Mouse (Mus musculus) limb, embryonic 11.5 days (tissue): ENCODE data around the gene Wdr1. TPM values are rescaled to one million over a fixed set of nuclear protein-coding genes. Genes with fewer than 3 reads are reported as not detected.

Experiments
- ATAC-seq: fragments of 200-750 bp; cut with Nextera tagmentation; 2 replicates; pipeline ENCODE4 v1.8.0; 2017; ENCODE audit warnings: low read depth; ENCODE audit not compliant: insufficient number of reproducible peaks, low FRiP score, low TSS enrichment
- DNase-seq: peaks from one replicate; pipeline ENCODE4 v3.0.0-alpha.2; 2015; ENCODE audit warnings: low spot score
- H3K27ac ChIP-seq: fragments of 300-500 bp; sonication (generic); replicated peaks from 2 replicates; pipeline ENCODE4 v1.5.1; 2014; ENCODE audit warnings: low read depth, mild to moderate bottlenecking, low read length
- H3K27me3 ChIP-seq: fragments of 300-500 bp; sonication (generic); 2 replicates; pipeline ENCODE4 v1.6.1; 2014; ENCODE audit warnings: mild to moderate bottlenecking, low read length, mixed read lengths; ENCODE audit not compliant: control insufficient read depth, insufficient read depth
- H3K36me3 ChIP-seq: fragments of 300-500 bp; sonication (generic); 2 replicates; pipeline ENCODE4 v1.6.1; 2014; ENCODE audit warnings: mild to moderate bottlenecking, low read length, moderate library complexity, mixed read lengths; ENCODE audit not compliant: control insufficient read depth, insufficient read depth
- H3K4me1 ChIP-seq: fragments of 300-500 bp; sonication (generic); 2 replicates; pipeline ENCODE4 v1.6.1; 2014; ENCODE audit warnings: low read length, mixed read lengths; ENCODE audit not compliant: control insufficient read depth, insufficient read depth
- H3K4me2 ChIP-seq: fragments of 300-500 bp; sonication (generic); 2 replicates; pipeline ENCODE4 v1.6.1; 2014; ENCODE audit warnings: low read depth, mild to moderate bottlenecking, moderate library complexity; ENCODE audit not compliant: severe bottlenecking
- H3K4me3 ChIP-seq: fragments of 300-500 bp; sonication (generic); 2 replicates; pipeline ENCODE4 v1.5.1; 2014; ENCODE audit warnings: low read depth, low read length
- H3K9ac ChIP-seq: fragments of 300-500 bp; sonication (generic); 2 replicates; pipeline ENCODE4 v1.6.1; 2014; ENCODE audit warnings: mild to moderate bottlenecking, low read length
- H3K9me3 ChIP-seq: fragments of 300-500 bp; sonication (generic); 2 replicates; pipeline ENCODE4 v1.6.1; 2016; ENCODE audit warnings: low read length; ENCODE audit not compliant: control insufficient read depth
- WGBS: fragments of 180-500 bp; shearing (Covaris S2); extraction: QIAGEN DNeasy Blood & Tissue Kit; methylation state at CpG from one replicate; pipeline ENCODE4 v1.1.7; 2014; 5-methylcytosine and 5-hydroxymethylcytosine counted together
- polyA plus RNA-seq: library from polyadenylated mRNA; unstranded; fragments of >200 nt; fragmentation: Nextera tagmentation; extraction: Ambion mirVana; gene quantifications from 2 replicates; pipeline ENCODE4 v1.2.1, GENCODE M21; 2014

The Wdr1 gene
- polyA plus RNA-seq, 1 experiment from 2014 or later, result 200 TPM

GRCm38 (mm10) chr5:38553491-38553890 lies 9.5 kb downstream of the Wdr1 start:
- Histone ChIP-seq H3K36me3 (peaks cover 19% of the 10 kb centered on the region; the same call in 1 of the 2 replicates), H3K4me3 (no peak overlapping the region), H3K4me2 (no peak overlapping the region), H3K27me3 (no peaks in the 10 kb centered on the region), H3K27ac (no peak overlapping the region), H3K4me1 (no peaks in the 10 kb centered on the region), H3K9ac (no peak overlapping the region), H3K9me3 (no peaks in the 10 kb centered on the region)
- DNase-seq (no peak), ATAC-seq (no peak)
- 94% methylated on average over 4 of the region's 4 CpGs for WGBS

- no peaks in the 10 kb centered on the region for H3K9me3 ChIP-seq
- H3K4me2 ChIP-seq, result no peak overlapping the region
- no peaks in the 10 kb centered on the region for H3K27me3 ChIP-seq
- ATAC-seq (no peak), DNase-seq (no peak)
- H3K9ac ChIP-seq, result no peak overlapping the region
- H3K36me3 ChIP-seq, result peaks cover 16% of the 10 kb centered on the region; the same call in 1 of the 2 replicates
- no peaks in the 10 kb centered on the region for H3K4me1 ChIP-seq
- H3K4me3 ChIP-seq, result no peak overlapping the region
- 91% methylated on average over 3 of the region's 3 CpGs for WGBS
- H3K27ac ChIP-seq, result no peak overlapping the region
Measured at GRCm38 (mm10) chr5:38552615-38553014, 10.4 kb downstream of the Wdr1 start.

GRCm38 (mm10) chr5:38550221-38550768 lies 12.7 kb downstream of the Wdr1 start:
- Histone ChIP-seq H3K27me3 (no peaks in the 10 kb centered on the region), H3K36me3 (peaks cover 26% of the 10 kb centered on the region), H3K9me3 (no peaks in the 10 kb centered on the region), H3K4me3 (no peak overlapping the region), H3K4me1 (no peaks in the 10 kb centered on the region), H3K27ac (no peak overlapping the region), H3K9ac (no peak overlapping the region), H3K4me2 (no peak overlapping the region)
- 73% methylated on average over 1 of the region's 1 CpGs for WGBS
- DNase-seq (no peak), ATAC-seq (no peak)

- no peak overlapping the region for H3K4me3 ChIP-seq
- H3K4me2 ChIP-seq, result no peak overlapping the region
- DNase-seq (no peak), ATAC-seq (no peak)
- peaks cover 28% of the 10 kb centered on the region for H3K36me3 ChIP-seq
- no peaks in the 10 kb centered on the region for H3K27me3 ChIP-seq
- no peak overlapping the region for H3K9ac ChIP-seq
- no peak overlapping the region for H3K27ac ChIP-seq
- no peaks in the 10 kb centered on the region for H3K4me1 ChIP-seq
- whole genome bisulfite sequencing, result 89% methylated on average over 3 of the region's 3 CpGs
- H3K9me3 ChIP-seq, result no peaks in the 10 kb centered on the region
Measured at GRCm38 (mm10) chr5:38549461-38549909, 13.5 kb downstream of the Wdr1 start.

GRCm38 (mm10) chr5:38547375-38547774 lies 15.6 kb downstream of the Wdr1 start:
- H3K27me3 ChIP-seq, result no peaks in the 10 kb centered on the region
- no peak overlapping the region for H3K4me3 ChIP-seq
- H3K9me3 ChIP-seq, result no peaks in the 10 kb centered on the region
- H3K27ac ChIP-seq, result no peak overlapping the region
- H3K4me1 ChIP-seq, result no peaks in the 10 kb centered on the region
- no peak overlapping the region for H3K4me2 ChIP-seq
- ATAC-seq (no peak), DNase-seq (no peak)
- H3K9ac ChIP-seq, result no peak overlapping the region
- H3K36me3 ChIP-seq, result peaks cover 34% of the 10 kb centered on the region
- WGBS, result 84% methylated on average over 6 of the region's 6 CpGs

GRCm38 (mm10) chr5:38544423-38545415 lies 18.3 kb downstream of the Wdr1 start:
- H3K27me3 ChIP-seq, result no peaks in the 10 kb centered on the region
- H3K9me3 ChIP-seq, result no peaks in the 10 kb centered on the region
- no peak overlapping the region for H3K27ac ChIP-seq
- DNase-seq (no peak), ATAC-seq (no peak)
- no peaks in the 10 kb centered on the region for H3K4me1 ChIP-seq
- H3K36me3 ChIP-seq, result peaks cover 33% of the 10 kb centered on the region
- H3K9ac ChIP-seq, result no peak overlapping the region
- H3K4me2 ChIP-seq, result no peak overlapping the region
- WGBS, result 56% methylated on average over 5 of the region's 5 CpGs
- no peak overlapping the region for H3K4me3 ChIP-seq

GRCm38 (mm10) chr5:38543496-38544217 lies 19.4 kb downstream of the Wdr1 start:
- no peak overlapping the region for H3K4me2 ChIP-seq
- H3K27ac ChIP-seq, result no peak overlapping the region
- WGBS, result 80% methylated on average over 4 of the region's 4 CpGs
- peaks cover 31% of the 10 kb centered on the region for H3K36me3 ChIP-seq
- no peaks in the 10 kb centered on the region for H3K4me1 ChIP-seq
- ATAC-seq, result no peak
- H3K9me3 ChIP-seq, result no peaks in the 10 kb centered on the region
- DNase-seq, result no peak
- H3K4me3 ChIP-seq, result no peak overlapping the region
- H3K9ac ChIP-seq, result no peak overlapping the region
- H3K27me3 ChIP-seq, result no peaks in the 10 kb centered on the region

GRCm38 (mm10) chr5:38541728-38542127 lies 21.3 kb downstream of the Wdr1 start:
- DNase-seq (no peak), ATAC-seq (no peak)
- no peak overlapping the region for H3K9ac ChIP-seq
- no peak overlapping the region for H3K4me3 ChIP-seq
- H3K27me3 ChIP-seq, result no peaks in the 10 kb centered on the region
- 94% methylated on average over 3 of the region's 3 CpGs for WGBS
- peaks cover 27% of the 10 kb centered on the region for H3K36me3 ChIP-seq
- no peak overlapping the region for H3K27ac ChIP-seq
- H3K4me2 ChIP-seq, result no peak overlapping the region
- H3K9me3 ChIP-seq, result no peaks in the 10 kb centered on the region
- H3K4me1 ChIP-seq, result no peaks in the 10 kb centered on the region
